Mouse (Mus musculus): ENCODE measurements around the gene Comt. TPM values are rescaled to one million over a fixed set of nuclear protein-coding genes. Genes with fewer than 3 reads are reported as not detected.

Gene Comt
- polyA plus RNA-seq, 1 experiment from 2014 or later = 58.4 TPM

DNA sequence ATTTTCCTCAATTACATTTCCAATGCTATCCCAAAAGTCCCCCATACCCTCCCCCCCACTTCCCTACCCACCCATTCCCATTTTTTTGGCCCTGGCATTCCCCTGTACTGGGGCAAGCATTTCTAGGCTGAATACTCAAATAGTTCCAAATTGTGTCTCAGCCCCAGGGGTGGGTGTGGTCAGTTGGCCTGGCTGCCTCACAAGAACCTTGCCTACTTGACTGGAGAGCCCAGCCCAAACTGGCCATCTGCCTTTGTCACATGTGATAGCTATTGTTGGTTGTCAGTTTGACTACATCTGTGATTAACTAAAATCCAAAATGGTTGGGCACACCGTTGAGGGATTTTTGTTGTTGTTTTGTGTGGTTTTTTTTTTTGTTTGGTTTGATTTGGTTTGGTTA lies 69.7 kb downstream of the Comt start:
- Histone ChIP-seq H3K36me3 (replicated peaks) (0 out of 2 replicates have a peak, but pooled peaks cover 6% of the 10 kb centered on the region), H3K9me3 (no peaks in the 10 kb centered on the region), H3K4me1 (no peaks in the 10 kb centered on the region; the same call in 1 of the 2 replicates), H3K27ac (replicated peaks) (no peak overlapping the region), H3K27me3 (replicated peaks; ENCODE audit: low read depth, poor library complexity, severe bottlenecking) (no peaks in the 10 kb centered on the region), H3K4me3 (no peak overlapping the region)
- WGBS = 92% methylated on average over 1 of the region's 1 CpGs
- DNase-seq (ENCODE audit: low spot score) = no peak

Small RNAs within 50 kb of the gene (microRNA-seq; reads per million reads assigned to microRNA genes)
- gene Gm26219 = not detected

Other genes starting within 250 kb of the Comt start
- gene Ccdc188, start 209.0 kb downstream of the Comt start, polyA plus RNA-seq (2016; fragmentation: Nextera tagmentation; extraction: Ambion mirVana) = not detected in 2 replicates
- 15.5 and 17.9 TPM in 2 replicates for gene Zdhhc8, start 191.7 kb downstream of the Comt start, polyA plus RNA-seq (2016; fragmentation: Nextera tagmentation; extraction: Ambion mirVana)
- gene Trmt2a, start 178.2 kb downstream of the Comt start, polyA plus RNA-seq (2016; fragmentation: Nextera tagmentation; extraction: Ambion mirVana) = 116 and 120 TPM in 2 replicates
- gene Ranbp1, start 178.1 kb downstream of the Comt start, polyA plus RNA-seq (2016; fragmentation: Nextera tagmentation; extraction: Ambion mirVana) = 1,276 and 1,293 TPM in 2 replicates
- 6.6 TPM in 1 of 2 replicates, not detected in the other for gene Gm49776, start 168.5 kb downstream of the Comt start, polyA plus RNA-seq (2016; fragmentation: Nextera tagmentation; extraction: Ambion mirVana)
- gene Dgcr8, start 137.6 kb downstream of the Comt start, polyA plus RNA-seq (2016; fragmentation: Nextera tagmentation; extraction: Ambion mirVana) = 47.3 and 50.9 TPM in 2 replicates
- gene Tango2, start 78.7 kb downstream of the Comt start, polyA plus RNA-seq (2016; fragmentation: Nextera tagmentation; extraction: Ambion mirVana) = 29.1 and 31.5 TPM in 2 replicates
- 65.8 and 71.2 TPM in 2 replicates for gene Arvcf, start 78.7 kb downstream of the Comt start, polyA plus RNA-seq (2016; fragmentation: Nextera tagmentation; extraction: Ambion mirVana)
- gene Txnrd2, start 468 bp downstream of the Comt start, polyA plus RNA-seq (2016; fragmentation: Nextera tagmentation; extraction: Ambion mirVana) = 27.9 and 32.3 TPM in 2 replicates
- gene Gnb1l, start 71.9 kb upstream of the Comt start, polyA plus RNA-seq (2016; fragmentation: Nextera tagmentation; extraction: Ambion mirVana) = 17.9 and 19.1 TPM in 2 replicates
- gene Rtl10, start 72.0 kb upstream of the Comt start, polyA plus RNA-seq (2016; fragmentation: Nextera tagmentation; extraction: Ambion mirVana) = 3.8 and 4.1 TPM in 2 replicates
- gene Tbx1, start 163.8 kb upstream of the Comt start, polyA plus RNA-seq (2016; fragmentation: Nextera tagmentation; extraction: Ambion mirVana) = 8.1 and 9.5 TPM in 2 replicates
- gene Gp1bb, start 195.6 kb upstream of the Comt start, polyA plus RNA-seq (2016; fragmentation: Nextera tagmentation; extraction: Ambion mirVana) = 2.6 and 3.5 TPM in 2 replicates
- 3.2 and 3.6 TPM in 2 replicates for gene Gm49601, start 199.6 kb upstream of the Comt start, polyA plus RNA-seq (2016; fragmentation: Nextera tagmentation; extraction: Ambion mirVana)
- 30.2 and 32.2 TPM in 2 replicates for gene Sept5, start 203.1 kb upstream of the Comt start, polyA plus RNA-seq (2016; fragmentation: Nextera tagmentation; extraction: Ambion mirVana)

Measured in embryonic facial prominence, embryonic 10.5 days (tissue).